Mouse (Mus musculus) thymus, adult 2 months (tissue): ENCODE measurements around the gene Dock1. TPM values are rescaled to one million over a fixed set of nuclear protein-coding genes. Genes with fewer than 3 reads are reported as not detected.

Source experiments
- DNase-seq: peaks from one replicate; pipeline ENCODE4 v3.0.0; 2021
- H3K27ac ChIP-seq: fragments of 200-500 bp; 2 replicates; pipeline ENCODE4 v1.5.1; 2012; ENCODE audit warnings: low read length, control low read depth; ENCODE audit not compliant: control insufficient read depth, insufficient read depth
- H3K27me3 ChIP-seq: fragments of 200-500 bp; 2 replicates; pipeline ENCODE4 v1.6.1; 2012; ENCODE audit warnings: mild to moderate bottlenecking, low read length, moderate library complexity, mixed read lengths; ENCODE audit not compliant: control insufficient read depth, insufficient read depth
- H3K36me3 ChIP-seq: fragments of 200-500 bp; 2 replicates; pipeline ENCODE4 v1.6.1; 2012; ENCODE audit warnings: mild to moderate bottlenecking, low read length, moderate library complexity; ENCODE audit not compliant: control insufficient read depth, insufficient read depth
- H3K4me1 ChIP-seq: fragments of 200-500 bp; replicated peaks from 2 replicates; pipeline ENCODE4 v1.6.1; 2012; ENCODE audit warnings: low read length; ENCODE audit not compliant: control insufficient read depth, insufficient read depth
- H3K4me3 ChIP-seq: fragments of 200-500 bp; 2 replicates; pipeline ENCODE4 v1.5.1; 2012; ENCODE audit warnings: mild to moderate bottlenecking, low read length, control low read depth, moderate library complexity; ENCODE audit not compliant: control insufficient read depth, insufficient read depth
- CTCF ChIP-seq: fragments of 200-500 bp; IDR thresholded peaks from 2 replicates; pipeline ENCODE4 v1.5.1; 2012; ENCODE audit warnings: mild to moderate bottlenecking, control low read depth, low read length, moderate library complexity, borderline replicate concordance; ENCODE audit not compliant: control insufficient read depth, poor library complexity, insufficient read depth; ENCODE audit errors: extremely low read depth
- POLR2A ChIP-seq: fragments of 200-500 bp; IDR thresholded peaks from 2 replicates; pipeline ENCODE4 v1.6.1; 2012; ENCODE audit warnings: mild to moderate bottlenecking, low read length, control low read depth, moderate library complexity; ENCODE audit not compliant: control insufficient read depth, poor library complexity, insufficient read depth; ENCODE audit errors: extremely low read depth
- WGBS: fragments of 180-500 bp; shearing (Covaris S2); methylation state at CpG from one replicate; pipeline ENCODE4 v1.1.7; 2018; 5-methylcytosine and 5-hydroxymethylcytosine counted together
- polyA plus RNA-seq: library from polyadenylated mRNA; depleted of rRNA; stranded (reverse); fragments of >200 nt; gene quantifications from 2 replicates; pipeline ENCODE4 v1.2.3, GENCODE M21; 2012

Dock1 gene
- polyA plus RNA-seq, 1 experiment = 3.2 TPM

GRCm38 (mm10) chr7:135043931-135044765, 373.7 kb downstream of the Dock1 start:
- DNase-seq = no peak
- Histone ChIP-seq H3K4me3 (no peak overlapping the region), H3K27me3 (no peaks in the 10 kb centered on the region), H3K36me3 (no peaks in the 10 kb centered on the region), H3K4me1 (no peaks in the 10 kb centered on the region), H3K27ac (no peak overlapping the region)
- WGBS = 93% methylated on average over 12 of the region's 12 CpGs
- TF ChIP-seq CTCF = no peak
- TF ChIP-seq POLR2A = no peak

GRCm38 (mm10) chr7:135049416-135049815, 379.0 kb downstream of the Dock1 start:
- H3K4me1 ChIP-seq = no peaks in the 10 kb centered on the region
- no peaks in the 10 kb centered on the region for H3K27me3 ChIP-seq
- TF ChIP-seq CTCF (no peak), POLR2A (no peak)
- no peak overlapping the region for H3K27ac ChIP-seq
- no peaks in the 10 kb centered on the region for H3K36me3 ChIP-seq
- 98% methylated on average over 2 of the region's 2 CpGs for WGBS
- DNase-seq = no peak
- H3K4me3 ChIP-seq = no peak overlapping the region

- WGBS = 89% methylated on average over 8 of the region's 8 CpGs
- TF ChIP-seq POLR2A = no peak
- no peak for TF ChIP-seq CTCF
Measured at GRCm38 (mm10) chr7:135053186-135053715, 382.8 kb downstream of the Dock1 start.

GRCm38 (mm10) chr7:135054664-135055063, 384.2 kb downstream of the Dock1 start:
- no peaks in the 10 kb centered on the region for H3K27me3 ChIP-seq
- H3K4me1 ChIP-seq = no peaks in the 10 kb centered on the region
- WGBS = 93% methylated on average over 7 of the region's 7 CpGs
- no peaks in the 10 kb centered on the region for H3K36me3 ChIP-seq
- DNase-seq = no peak
- no peak overlapping the region for H3K27ac ChIP-seq
- no peak overlapping the region for H3K4me3 ChIP-seq
- TF ChIP-seq POLR2A = no peak
- TF ChIP-seq CTCF = no peak

More at GRCm38 (mm10) chr7:135053186-135053715, 382.8 kb downstream of the Dock1 start:
- Histone ChIP-seq H3K4me3 (no peak overlapping the region), H3K36me3 (no peaks in the 10 kb centered on the region), H3K4me1 (no peaks in the 10 kb centered on the region), H3K27ac (no peak overlapping the region), H3K27me3 (no peaks in the 10 kb centered on the region)
- DNase-seq = no peak

- TF ChIP-seq CTCF (no peak), POLR2A (no peak)
- WGBS = 87% methylated on average over 4 of the region's 4 CpGs
- H3K4me1 ChIP-seq = no peaks in the 10 kb centered on the region
Measured at GRCm38 (mm10) chr7:135059071-135059470, 388.6 kb downstream of the Dock1 start.

GRCm38 (mm10) chr7:135059562-135059961, 389.1 kb downstream of the Dock1 start:
- TF ChIP-seq POLR2A (no peak), CTCF (no peak)
- WGBS = 95% methylated on average over 3 of the region's 3 CpGs
- Histone ChIP-seq H3K27me3 (no peaks in the 10 kb centered on the region), H3K4me3 (no peak overlapping the region), H3K4me1 (no peaks in the 10 kb centered on the region), H3K27ac (no peak overlapping the region), H3K36me3 (no peaks in the 10 kb centered on the region)
- DNase-seq = no peak

More at GRCm38 (mm10) chr7:135059071-135059470, 388.6 kb downstream of the Dock1 start:
- Histone ChIP-seq H3K27me3 (no peaks in the 10 kb centered on the region), H3K36me3 (no peaks in the 10 kb centered on the region), H3K27ac (no peak overlapping the region), H3K4me3 (no peak overlapping the region)
- no peak for DNase-seq
